Mouse (Mus musculus) E14TG2a.4 (cell line): ENCODE results near the gene Eno1.

Experiments
- CTCF ChIP-seq: conservative IDR thresholded peaks from 2 replicates; pipeline ENCODE4 v1.5.1; 2014; ENCODE audit warnings: low read length
- NANOG ChIP-seq: IDR thresholded peaks from 2 replicates; pipeline ENCODE4 v1.6.1; 2014; ENCODE audit warnings: borderline replicate concordance, low read length, mixed read lengths
- POU5F1 ChIP-seq: IDR thresholded peaks from 2 replicates; pipeline ENCODE4 v1.6.1; 2014; ENCODE audit warnings: low read length, borderline replicate concordance

- peak; percentile 47 for TF ChIP-seq CTCF
- TF ChIP-seq NANOG, result 0 out of 2 replicates have a peak, but pooled peaks have one; percentile 9
- TF ChIP-seq POU5F1, result no peak
Observed at GRCm38 (mm10) chr4:150260745-150261144, 24.2 kb downstream of the Eno1 start.
